Mouse (Mus musculus) spleen, postnatal 14 days (tissue): ENCODE measurements around the gene Sncb.
"Not testable (repeated sequence)": the region's sequence is repeated elsewhere in the genome, so short reads cannot be mapped to it uniquely, and the experiment has no call there.

Experiments
- DNase-seq, 2 experiments: peaks; one replicate each; pipeline ENCODE4 v3.0.0; 2021 to 2022; ENCODE audit warnings: low spot score in 2 of 2

Sncb gene

GRCm38 (mm10) chr13:54766192-54766768, at the start of gene Sncb:
Gene Sncb, minus strand, starts transcription at chr13:54766595.
- DNase-seq: peak; percentile 12 to 32

GRCm38 (mm10) chr13:54813381-54813780, 47.0 kb upstream of the Sncb start:
- DNase-seq: no peak

GRCm38 (mm10) chr13:54811476-54811875, 45.1 kb upstream of the Sncb start:
- DNase-seq: no peak

GRCm38 (mm10) chr13:54808067-54808466, 41.7 kb upstream of the Sncb start:
- no peak for DNase-seq

GRCm38 (mm10) chr13:54806434-54806976, 40.1 kb upstream of the Sncb start:
- DNase-seq: no peak

- no peak for DNase-seq
These were observed 38.9 kb upstream of the Sncb start for GRCm38 (mm10) chr13:54805134-54805838.

GRCm38 (mm10) chr13:54803010-54803409, 36.6 kb upstream of the Sncb start:
- DNase-seq: no peak

GRCm38 (mm10) chr13:54800206-54800605, 33.8 kb upstream of the Sncb start:
- DNase-seq: no peak

- DNase-seq: peak; percentile 20 to 53
These were observed 33.3 kb upstream of the Sncb start for GRCm38 (mm10) chr13:54799701-54800100.

- DNase-seq: no peak
These were observed 32.3 kb upstream of the Sncb start for GRCm38 (mm10) chr13:54798740-54799139.

- no peak for DNase-seq
These were observed 31.7 kb upstream of the Sncb start for GRCm38 (mm10) chr13:54797861-54798643.

- DNase-seq: no peak
These were observed 31.0 kb upstream of the Sncb start for GRCm38 (mm10) chr13:54797356-54797755.

GRCm38 (mm10) chr13:54794843-54795242, 28.4 kb upstream of the Sncb start:
- no peak for DNase-seq

GRCm38 (mm10) chr13:54794002-54794577, 27.7 kb upstream of the Sncb start:
- no peak for DNase-seq

GRCm38 (mm10) chr13:54792259-54793230, 26.1 kb upstream of the Sncb start:
- DNase-seq: no peak

- no peak for DNase-seq
These were observed 23.4 kb upstream of the Sncb start for GRCm38 (mm10) chr13:54789561-54790397.

- DNase-seq: peak; percentile 66 to 79
These were observed 22.6 kb upstream of the Sncb start, which contains the start of gene Tspan17 for GRCm38 (mm10) chr13:54788740-54789560. Gene Tspan17, plus strand, starts transcription at chr13:54789377.

- not testable (repeated sequence) for DNase-seq
These were observed 21.2 kb upstream of the Sncb start for GRCm38 (mm10) chr13:54787591-54787990.

GRCm38 (mm10) chr13:54783698-54784097, 17.3 kb upstream of the Sncb start, which contains the start of gene Eif4e1b:
Gene Eif4e1b, plus strand, starts transcription at chr13:54783998.
- DNase-seq: no peak
